Mouse (Mus musculus) erythroid progenitor cell, adult 5-6 weeks (primary cell): ENCODE data around the gene Angptl8. TPM values are rescaled to one million over a fixed set of nuclear protein-coding genes. Genes with fewer than 3 reads are reported as not detected.

Experiments used
- ATAC-seq: replicated peaks from 2 replicates; pipeline ENCODE4 v1.8.0; 2016; ENCODE audit warnings: moderate number of reproducible peaks, mild to moderate bottlenecking, moderate TSS enrichment, inconsistent platforms; ENCODE audit not compliant: poor library complexity, low FRiP score, severe bottlenecking
- total RNA-seq, 2 experiments: library from RNA; stranded (forward) in 1 of 2; stranded (reverse) in 1 of 2; fragments of 150-400 nt in 1 of 2; fragments of 186-747, 209-891 nt in 1 of 2; gene quantifications; 2 replicates each; pipeline versions ENCODE4 v1.2.3 to v1.2.4; 2015 to 2017; ENCODE audit warnings: low replicate concordance in 2 of 2

The Angptl8 gene
- total RNA-seq, 2 experiments from 2014 or later: not detected

GRCm38 (mm10) chr9:21876601-21877000 is 41.3 kb downstream of the Angptl8 start:
- no peak for ATAC-seq

Other genes with a start within 250 kb of the Angptl8 start
- gene Timm29, start 242.8 kb upstream of the Angptl8 start, total RNA-seq (2015; ENCODE audit: low replicate concordance): 21.3 and 26.4 TPM in 2 replicates
- 23.0 and 27.2 TPM in 2 replicates for gene Timm29, start 242.8 kb upstream of the Angptl8 start, total RNA-seq (2017; ENCODE audit: low replicate concordance)
- 1.7 TPM in 1 of 2 replicates, not detected in the other for gene Yipf2, start 242.7 kb upstream of the Angptl8 start, total RNA-seq (2015; ENCODE audit: low replicate concordance)
- gene Yipf2, start 242.7 kb upstream of the Angptl8 start, total RNA-seq (2017; ENCODE audit: low replicate concordance): 1.5 and 5.8 TPM in 2 replicates
- gene Smarca4, start 219.3 kb upstream of the Angptl8 start, total RNA-seq (2015; ENCODE audit: low replicate concordance): 48.2 and 58.4 TPM in 2 replicates
- gene Smarca4, start 219.3 kb upstream of the Angptl8 start, total RNA-seq (2017; ENCODE audit: low replicate concordance): 61.2 and 65.4 TPM in 2 replicates
- 2.5 and 3.6 TPM in 2 replicates for gene Ldlr, start 112.0 kb upstream of the Angptl8 start, total RNA-seq (2015; ENCODE audit: low replicate concordance)
- gene Ldlr, start 112.0 kb upstream of the Angptl8 start, total RNA-seq (2017; ENCODE audit: low replicate concordance): 3.6 and 4.1 TPM in 2 replicates
- gene Spc24, start 75.2 kb upstream of the Angptl8 start, total RNA-seq (2015; ENCODE audit: low replicate concordance): 40.7 and 50.7 TPM in 2 replicates
- gene Spc24, start 75.2 kb upstream of the Angptl8 start, total RNA-seq (2017; ENCODE audit: low replicate concordance): 68.7 and 98.2 TPM in 2 replicates
- gene Kank2, start 36.8 kb upstream of the Angptl8 start, total RNA-seq (2015; ENCODE audit: low replicate concordance): not detected in 2 replicates
- 0.51 TPM in 1 of 2 replicates, not detected in the other for gene Kank2, start 36.8 kb upstream of the Angptl8 start, total RNA-seq (2017; ENCODE audit: low replicate concordance)
- gene Dock6, start 17.1 kb downstream of the Angptl8 start, total RNA-seq (2015; ENCODE audit: low replicate concordance): 2.9 TPM in 1 of 2 replicates, not detected in the other
- gene Dock6, start 17.1 kb downstream of the Angptl8 start, total RNA-seq (2017; ENCODE audit: low replicate concordance): 0.26 TPM in 1 of 2 replicates, not detected in the other
- gene Rab3d, start 82.7 kb downstream of the Angptl8 start, total RNA-seq (2015; ENCODE audit: low replicate concordance): 3.8 and 7.2 TPM in 2 replicates
- gene Rab3d, start 82.7 kb downstream of the Angptl8 start, total RNA-seq (2017; ENCODE audit: low replicate concordance): 5.0 and 11.6 TPM in 2 replicates
- not detected in 2 replicates for gene Ccdc159, start 92.0 kb downstream of the Angptl8 start, total RNA-seq (2015; ENCODE audit: low replicate concordance)
- not detected in 2 replicates for gene Ccdc159, start 92.0 kb downstream of the Angptl8 start, total RNA-seq (2017; ENCODE audit: low replicate concordance)
- 13.8 TPM in 1 of 2 replicates, not detected in the other for gene Tmem205, start 92.0 kb downstream of the Angptl8 start, total RNA-seq (2015; ENCODE audit: low replicate concordance)
- gene Tmem205, start 92.0 kb downstream of the Angptl8 start, total RNA-seq (2017; ENCODE audit: low replicate concordance): not detected in 2 replicates
- 1.3 TPM in 1 of 2 replicates, not detected in the other for gene Plppr2, start 101.5 kb downstream of the Angptl8 start, total RNA-seq (2015; ENCODE audit: low replicate concordance)
- not detected in 2 replicates for gene Plppr2, start 101.5 kb downstream of the Angptl8 start, total RNA-seq (2017; ENCODE audit: low replicate concordance)
- gene Swsap1, start 120.2 kb downstream of the Angptl8 start, total RNA-seq (2015; ENCODE audit: low replicate concordance): 0.42 and 3.2 TPM in 2 replicates
- gene Swsap1, start 120.2 kb downstream of the Angptl8 start, total RNA-seq (2017; ENCODE audit: low replicate concordance): 0.51 TPM in 1 of 2 replicates, not detected in the other
- 244 and 249 TPM in 2 replicates for gene Epor, start 128.0 kb downstream of the Angptl8 start, total RNA-seq (2015; ENCODE audit: low replicate concordance)
- gene Epor, start 128.0 kb downstream of the Angptl8 start, total RNA-seq (2017; ENCODE audit: low replicate concordance): 188 and 199 TPM in 2 replicates
- gene Rgl3, start 153.9 kb downstream of the Angptl8 start, total RNA-seq (2015; ENCODE audit: low replicate concordance): not detected in 2 replicates
- not detected in 2 replicates for gene Rgl3, start 153.9 kb downstream of the Angptl8 start, total RNA-seq (2017; ENCODE audit: low replicate concordance)
- not detected in 2 replicates for gene Ccdc151, start 167.1 kb downstream of the Angptl8 start, total RNA-seq (2015; ENCODE audit: low replicate concordance)
- not detected in 2 replicates for gene Ccdc151, start 167.1 kb downstream of the Angptl8 start, total RNA-seq (2017; ENCODE audit: low replicate concordance)
- gene Prkcsh, start 167.3 kb downstream of the Angptl8 start, total RNA-seq (2015; ENCODE audit: low replicate concordance): 27.0 and 27.7 TPM in 2 replicates
- gene Prkcsh, start 167.3 kb downstream of the Angptl8 start, total RNA-seq (2017; ENCODE audit: low replicate concordance): 41.6 and 62.9 TPM in 2 replicates
- gene Elavl3, start 216.5 kb downstream of the Angptl8 start, total RNA-seq (2015; ENCODE audit: low replicate concordance): not detected in 2 replicates
- not detected in 2 replicates for gene Elavl3, start 216.5 kb downstream of the Angptl8 start, total RNA-seq (2017; ENCODE audit: low replicate concordance)
- gene Gm49318, start 235.7 kb downstream of the Angptl8 start, total RNA-seq (2015; ENCODE audit: low replicate concordance): not detected in 2 replicates
- gene Gm49318, start 235.7 kb downstream of the Angptl8 start, total RNA-seq (2017; ENCODE audit: low replicate concordance): not detected in 2 replicates
- gene Zfp653, start 235.9 kb downstream of the Angptl8 start, total RNA-seq (2015; ENCODE audit: low replicate concordance): 2.1 and 6.1 TPM in 2 replicates
- gene Zfp653, start 235.9 kb downstream of the Angptl8 start, total RNA-seq (2017; ENCODE audit: low replicate concordance): 6.0 and 11.2 TPM in 2 replicates
- 3.4 TPM in 1 of 2 replicates, not detected in the other for gene Ecsit, start 249.9 kb downstream of the Angptl8 start, total RNA-seq (2015; ENCODE audit: low replicate concordance)
- gene Ecsit, start 249.9 kb downstream of the Angptl8 start, total RNA-seq (2017; ENCODE audit: low replicate concordance): 2.0 and 4.9 TPM in 2 replicates